Mouse (Mus musculus): ENCODE results near the gene Arhgef38. TPM values are rescaled to one million over a fixed set of nuclear protein-coding genes. Genes with fewer than 3 reads are reported as not detected.

The Arhgef38 gene
- polyA plus RNA-seq (2015; fragmentation: Illumina TruSeq; extraction: RNeasy Lipid Tissue Mini Kit (QIAGEN cat#74804); ENCODE audit: insufficient read depth, low read depth, low replicate concordance) = 0.55 TPM

GRCm38 (mm10) chr3:133234821-133235295, at the start of gene Arhgef38:
TSS of gene Arhgef38 (minus strand) at chr3:133234949.

GRCm38 (mm10) chr3:133091664-133092273, 143.0 kb downstream of the Arhgef38 start, which contains the start of the genes Ints12 and Gstcd:
TSS of gene Ints12 (plus strand) at chr3:133091840.
TSS of gene Gstcd (minus strand) at chr3:133092033.

Other genes starting within 250 kb of the Arhgef38 start
- gene Ints12, start 143.1 kb downstream of the Arhgef38 start, polyA plus RNA-seq (2015; fragmentation: Illumina TruSeq; extraction: RNeasy Lipid Tissue Mini Kit (QIAGEN cat#74804); ENCODE audit: insufficient read depth, low read depth, low replicate concordance) = 3.3 TPM
- gene Gstcd, start 142.9 kb downstream of the Arhgef38 start, polyA plus RNA-seq (2015; fragmentation: Illumina TruSeq; extraction: RNeasy Lipid Tissue Mini Kit (QIAGEN cat#74804); ENCODE audit: insufficient read depth, low read depth, low replicate concordance) = 0.68 TPM
- 8.6 TPM for gene Ppa2, start 75.2 kb upstream of the Arhgef38 start, polyA plus RNA-seq (2015; fragmentation: Illumina TruSeq; extraction: RNeasy Lipid Tissue Mini Kit (QIAGEN cat#74804); ENCODE audit: insufficient read depth, low read depth, low replicate concordance)

All from pancreas, adult 10 weeks (tissue).